Mouse (Mus musculus): ENCODE data around the gene Agps. TPM values are rescaled to one million over a fixed set of nuclear protein-coding genes. Genes with fewer than 3 reads are reported as not detected.

Gene Agps
- polyA plus RNA-seq (2017; shearing (Covaris generic)): 8.9 TPM

DNA sequence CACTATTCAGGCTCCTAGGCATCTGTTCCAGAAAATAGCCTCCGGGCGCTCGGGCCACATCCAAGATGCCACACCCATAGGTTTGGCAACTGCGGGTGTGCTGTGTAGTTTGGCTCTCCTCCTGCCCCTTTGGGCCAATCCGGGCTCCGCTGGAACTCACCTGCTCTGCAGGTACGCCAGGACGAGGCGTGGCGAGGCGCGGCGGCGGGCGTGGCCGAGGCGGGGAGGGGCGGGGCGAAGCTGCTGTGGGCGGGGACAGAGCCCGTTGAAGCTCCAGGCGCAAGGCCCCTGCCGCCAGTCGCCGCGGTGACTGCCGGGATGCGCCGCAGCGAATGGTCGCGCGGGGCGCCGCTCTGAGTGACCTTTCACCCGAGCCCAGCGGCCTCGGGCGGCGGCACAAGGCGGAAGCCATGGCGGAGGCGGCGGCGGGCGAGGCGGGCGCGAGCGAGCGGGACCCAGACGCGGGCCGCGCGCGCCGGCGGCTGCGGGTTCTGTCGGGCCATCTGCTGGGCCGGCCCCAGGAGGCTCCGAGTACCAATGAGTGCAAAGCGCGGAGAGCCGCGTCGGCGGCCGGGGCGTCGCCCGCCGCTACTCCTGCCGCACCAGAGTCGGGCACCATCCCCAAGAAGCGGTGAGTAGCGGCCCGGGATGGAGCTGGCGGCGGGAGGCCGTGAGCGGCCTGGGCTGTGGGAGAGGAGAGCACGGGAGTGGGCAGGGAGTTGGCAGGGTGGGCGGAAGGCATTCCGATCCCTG lies at the start of gene Agps:
Agps (plus strand) TSS at position 297 of the 753 bp plus-strand sequence.

GRCm38 (mm10) chr2:75938117-75939063 lies 106.4 kb downstream of the Agps start, which contains the start of gene Ttc30b:
Ttc30b (minus strand) TSS chr2:75938585.

DNA sequence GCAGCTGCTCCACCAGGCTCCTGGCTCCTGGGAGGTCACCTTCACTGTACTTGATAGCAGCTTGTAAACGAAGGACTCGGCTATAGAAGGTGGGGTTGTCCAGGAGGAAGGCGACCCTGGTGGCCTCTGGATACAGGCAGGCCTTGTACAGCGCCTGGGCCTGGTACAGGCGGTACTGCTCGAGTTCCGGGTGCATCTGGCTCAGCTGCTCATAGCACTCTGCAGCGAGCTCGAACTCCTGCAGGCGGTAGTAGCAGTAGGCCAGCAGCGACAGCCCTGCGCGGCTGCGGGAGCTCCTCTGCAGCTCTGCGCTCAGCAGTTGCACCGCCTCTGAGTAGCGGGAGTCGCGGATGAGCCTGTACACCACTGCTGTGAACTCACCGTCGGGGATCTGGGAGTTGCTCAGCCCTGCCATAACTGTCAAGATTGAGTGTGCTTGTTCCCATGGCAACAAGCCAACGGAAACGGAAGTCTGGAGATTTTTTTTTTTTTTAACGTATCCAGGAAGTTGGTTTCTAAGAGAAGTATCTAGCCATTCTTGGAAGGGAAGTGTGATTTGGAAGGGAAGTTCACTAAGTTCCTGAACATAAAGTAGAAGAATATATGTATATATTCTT lies 145.9 kb downstream of the Agps start, which contains the start of gene Ttc30a2:
Ttc30a2 (minus strand) TSS at position 419 of the 617 bp plus-strand sequence.

Other genes starting within 250 kb of the Agps start
- 90.0 TPM for gene Hnrnpa3, start 172.9 kb upstream of the Agps start, polyA plus RNA-seq (2017; shearing (Covaris generic))
- 38.5 TPM for gene Nfe2l2, start 127.5 kb upstream of the Agps start, polyA plus RNA-seq (2017; shearing (Covaris generic))
- gene Ttc30b, start 106.4 kb downstream of the Agps start, polyA plus RNA-seq (2017; shearing (Covaris generic)): 2.8 TPM
- not detected for gene Ttc30a2, start 146.0 kb downstream of the Agps start, polyA plus RNA-seq (2017; shearing (Covaris generic))
- gene Ttc30a1, start 149.8 kb downstream of the Agps start, polyA plus RNA-seq (2017; shearing (Covaris generic)): 1.4 TPM

All from activated CD4-positive, CD25-positive, alpha-beta regulatory T cell, adult 9 weeks (primary cell).